Mouse (Mus musculus) stomach, adult 2 months (tissue): ENCODE measurements around the gene Tuft1. TPM values are rescaled to one million over a fixed set of nuclear protein-coding genes. Genes with fewer than 3 reads are reported as not detected.

Experiments
- polyA plus RNA-seq: library from polyadenylated mRNA; depleted of rRNA; stranded (reverse); fragments of >200 nt; gene quantifications from 2 replicates; pipeline ENCODE4 v1.2.3, GENCODE M21; 2012; rRNA removed

The Tuft1 gene
- polyA plus RNA-seq: 15.3 and 16.3 TPM in 2 replicates

DNA sequence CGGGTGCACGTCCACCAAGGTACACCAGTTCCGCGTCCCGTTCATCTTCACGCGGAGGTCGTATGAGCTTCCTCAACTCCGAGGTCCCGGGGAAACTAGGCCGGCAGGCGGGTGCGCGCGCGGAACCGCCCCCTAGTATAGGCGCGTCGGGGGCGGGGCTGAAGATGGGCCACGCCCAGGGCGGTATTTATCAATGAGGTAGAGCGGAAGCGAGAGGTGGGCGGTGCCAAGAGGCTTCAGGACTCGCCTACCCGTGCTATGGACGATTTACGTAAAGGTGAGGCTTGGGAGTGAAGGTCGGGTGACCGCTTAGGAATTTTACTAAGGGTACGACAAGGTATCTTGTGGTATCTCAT is at the start of gene Tuft1:
Tuft1 (minus strand) TSS at position 133 of the 356 bp plus-strand sequence.

DNA sequence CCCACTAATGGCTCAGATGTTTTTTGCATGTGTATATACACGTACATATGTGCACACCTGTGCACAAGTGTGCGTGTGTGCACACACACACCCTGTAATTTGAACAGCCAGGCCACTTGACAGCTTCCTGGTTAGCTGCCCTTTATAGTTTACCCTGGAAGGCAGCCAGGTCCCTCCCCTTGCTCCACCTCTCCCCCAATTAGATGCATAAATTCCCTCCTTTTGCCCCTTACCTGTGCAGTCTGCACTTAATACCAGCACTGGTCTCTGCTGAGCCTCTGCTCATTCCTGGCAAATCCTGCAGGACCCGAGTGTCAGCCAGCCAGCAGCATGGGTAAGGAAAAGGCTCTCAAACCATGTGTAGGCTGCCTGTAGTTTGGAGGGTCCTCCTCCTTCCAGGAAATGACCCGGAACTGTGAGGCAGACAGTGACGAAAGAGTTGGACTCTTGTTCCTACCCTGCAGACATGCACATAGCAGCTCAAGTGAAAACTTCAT is 34.7 kb upstream of the Tuft1 start, which contains the start of gene Selenbp2:
Selenbp2 (plus strand) TSS at position 228 of the 497 bp plus-strand sequence.

DNA sequence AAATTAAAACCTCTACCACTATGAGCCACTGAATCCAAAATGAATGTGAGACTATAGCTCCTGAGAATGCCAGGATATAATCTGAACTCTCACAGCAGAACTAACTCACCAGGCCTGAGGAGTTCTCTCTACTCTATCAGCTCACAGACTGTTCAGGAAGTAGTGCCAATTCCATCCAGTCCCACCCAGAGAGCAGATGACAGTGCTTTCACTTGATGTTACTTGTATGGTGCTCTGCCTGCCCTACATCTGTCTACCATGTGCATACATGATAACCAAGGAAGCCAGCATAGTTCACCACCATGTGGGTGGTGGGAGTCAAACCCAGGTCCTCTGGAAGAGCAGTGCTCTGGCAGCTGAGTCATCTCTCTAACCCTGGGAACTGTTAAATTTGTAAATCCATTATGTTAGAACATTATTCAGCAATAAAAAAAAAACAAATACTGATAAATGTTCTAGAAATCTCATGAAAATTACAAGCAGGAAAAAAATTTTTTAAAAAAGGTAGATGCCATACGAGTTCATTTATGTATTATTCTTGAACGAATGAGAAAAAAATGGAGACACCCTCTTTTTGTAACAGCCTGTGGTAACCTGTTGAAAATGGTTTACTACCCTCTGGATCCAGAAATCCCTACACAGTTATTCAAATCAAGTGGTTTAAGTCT is 16.0 kb downstream of the Tuft1 start, which contains the start of gene Gm10972:
Gm10972 (plus strand) TSS at position 618 of the 668 bp plus-strand sequence.

DNA sequence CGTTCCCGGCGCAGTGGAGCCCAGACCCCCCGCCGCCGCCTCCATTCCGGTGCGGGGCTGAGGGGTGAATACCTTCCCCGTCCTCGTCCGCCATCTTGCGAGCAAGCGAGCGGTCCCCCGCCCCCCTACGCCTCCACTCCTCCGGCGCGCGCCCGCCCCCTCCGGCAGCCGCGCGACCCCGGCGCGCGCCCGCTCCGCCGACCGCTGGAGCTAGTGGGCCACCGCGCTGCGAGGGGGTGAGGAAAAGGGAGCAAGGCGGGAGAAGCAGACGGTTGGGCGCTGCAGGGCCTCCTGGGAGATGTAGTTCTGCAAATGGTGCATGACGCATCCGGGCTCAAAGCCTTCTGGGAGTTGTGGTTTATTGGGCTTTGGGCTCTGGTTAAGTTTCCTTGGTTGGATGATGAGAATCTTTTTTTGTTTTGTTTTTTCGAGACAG is 76.2 kb downstream of the Tuft1 start, which contains the start of gene Snx27:
Snx27 (minus strand) TSS at position 261 of the 436 bp plus-strand sequence.

Other genes starting within 250 kb of the Tuft1 start
- gene Tdrkh, start 245.6 kb downstream of the Tuft1 start, polyA plus RNA-seq: 0.23 TPM in 1 of 2 replicates, not detected in the other
- 9.2 and 9.5 TPM in 2 replicates for gene Mrpl9, start 215.6 kb downstream of the Tuft1 start, polyA plus RNA-seq
- not detected in 2 replicates for gene Oaz3, start 215.0 kb downstream of the Tuft1 start, polyA plus RNA-seq
- gene Celf3, start 180.6 kb downstream of the Tuft1 start, polyA plus RNA-seq: 12.0 and 15.2 TPM in 2 replicates
- gene Riiad1, start 178.5 kb downstream of the Tuft1 start, polyA plus RNA-seq: not detected in 2 replicates
- 1.8 and 2.3 TPM in 2 replicates for gene Snx27, start 76.2 kb downstream of the Tuft1 start, polyA plus RNA-seq
- not detected in 2 replicates for gene Gm10972, start 15.8 kb downstream of the Tuft1 start, polyA plus RNA-seq
- 2.6 and 3.3 TPM in 2 replicates for gene Selenbp2, start 34.7 kb upstream of the Tuft1 start, polyA plus RNA-seq
- 4.8 and 5.6 TPM in 2 replicates for gene Cgn, start 127.6 kb upstream of the Tuft1 start, polyA plus RNA-seq
- gene Pogz, start 178.7 kb upstream of the Tuft1 start, polyA plus RNA-seq: 6.1 and 6.5 TPM in 2 replicates
- 83.0 and 143 TPM in 2 replicates for gene Psmb4, start 228.1 kb upstream of the Tuft1 start, polyA plus RNA-seq